Mouse (Mus musculus) layer of hippocampus, adult 11-12 months (tissue): ENCODE measurements around the gene Slco2a1.
A peak's percentile ranks its signal among the peaks of the same experiment; 100 is the strongest.

Experiments
- DNase-seq: peaks from one replicate; pipeline ENCODE4 v3.0.0; 2022; ENCODE audit warnings: low spot score

Slco2a1 gene

DNA sequence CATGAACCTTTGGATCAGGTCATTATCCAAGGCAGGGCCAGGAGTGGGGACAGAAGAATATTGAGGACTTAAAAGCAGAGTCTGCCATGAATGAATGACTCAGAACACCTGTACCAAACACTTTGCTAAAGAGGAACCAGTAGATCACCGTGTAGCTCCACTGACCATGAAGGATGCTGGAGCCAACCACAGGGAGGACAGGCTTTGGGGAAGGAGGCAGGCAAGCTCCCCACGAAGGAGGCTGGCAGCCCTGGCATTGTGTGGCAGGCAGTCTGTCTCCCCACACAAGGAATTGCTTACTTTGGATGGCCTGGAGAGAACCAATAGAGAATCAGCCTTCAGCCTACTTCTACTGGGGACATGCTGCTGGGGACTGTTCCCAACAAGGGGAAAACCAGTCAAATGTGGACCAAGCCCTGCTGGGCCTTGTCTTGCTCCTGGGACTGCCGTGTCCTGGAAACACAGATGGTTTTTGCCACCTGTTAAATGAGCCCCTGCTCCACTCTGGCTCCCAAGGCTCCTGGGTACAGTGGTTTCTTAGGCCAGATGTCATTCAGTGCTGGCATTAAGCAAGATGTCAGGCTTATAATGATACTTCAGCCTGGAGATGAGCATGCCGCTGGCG, 130.3 kb downstream of the Slco2a1 start:
- no peak for DNase-seq

DNA sequence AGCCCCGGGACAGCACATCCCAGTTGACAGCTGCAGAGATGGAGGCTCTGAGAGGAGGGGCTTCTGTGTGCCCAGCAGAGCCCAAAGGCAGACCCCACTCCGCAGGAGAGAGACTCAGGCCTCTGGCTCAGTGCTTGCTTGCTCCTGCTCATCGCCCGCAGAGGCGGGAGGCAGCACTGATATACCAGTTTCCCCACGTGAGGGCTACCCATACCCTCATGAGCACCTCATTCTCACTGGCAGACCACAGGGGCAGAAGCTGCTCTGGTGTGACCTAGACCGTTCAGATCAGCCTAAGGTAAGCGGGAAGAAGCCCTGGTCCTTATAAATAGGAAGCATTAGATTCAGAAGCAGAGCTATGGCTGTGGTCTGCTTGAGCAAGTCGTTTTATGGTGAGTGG, 131.3 kb downstream of the Slco2a1 start:
- DNase-seq: no peak

DNA sequence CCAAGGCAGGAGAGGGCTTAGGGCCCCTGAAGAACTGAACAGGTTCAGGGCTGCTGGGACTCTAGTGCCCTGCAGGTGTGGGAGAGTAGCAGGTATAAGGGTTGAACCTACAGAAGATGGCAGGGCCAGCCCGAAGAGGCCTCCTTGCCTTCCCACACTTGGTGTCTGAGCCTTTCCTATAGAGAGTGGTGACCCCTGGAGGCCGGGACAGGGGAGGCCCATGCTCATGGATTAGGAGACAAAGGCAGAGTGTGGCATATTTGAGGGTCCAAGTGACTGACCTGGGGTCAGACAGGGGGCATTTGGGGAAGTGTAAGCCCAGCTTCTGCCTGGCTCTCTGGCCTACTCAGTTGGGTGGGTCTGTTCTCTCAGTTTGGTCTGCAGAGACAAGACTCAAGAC, 131.7 kb downstream of the Slco2a1 start:
- no peak for DNase-seq

DNA sequence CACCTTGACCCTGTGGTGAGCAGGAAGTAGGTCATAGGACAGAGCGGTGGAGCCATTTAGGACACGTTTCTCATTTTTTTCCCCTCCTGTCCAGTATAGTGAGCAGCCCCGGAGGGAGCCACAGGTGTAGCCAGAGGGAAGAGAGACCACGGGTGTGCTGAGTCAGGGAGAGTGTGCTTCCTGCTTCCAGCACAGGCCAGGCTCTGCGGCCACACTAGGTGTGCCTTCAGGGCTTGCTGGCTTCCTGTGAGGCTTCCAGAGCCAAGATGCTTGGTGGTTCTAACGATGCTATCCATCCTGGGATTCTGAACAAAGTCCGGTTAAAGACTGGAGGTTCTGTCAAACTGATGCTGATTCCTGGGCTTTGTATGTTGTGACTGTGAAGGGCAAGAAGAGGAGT, 133.0 kb downstream of the Slco2a1 start:
- DNase-seq: no peak

DNA sequence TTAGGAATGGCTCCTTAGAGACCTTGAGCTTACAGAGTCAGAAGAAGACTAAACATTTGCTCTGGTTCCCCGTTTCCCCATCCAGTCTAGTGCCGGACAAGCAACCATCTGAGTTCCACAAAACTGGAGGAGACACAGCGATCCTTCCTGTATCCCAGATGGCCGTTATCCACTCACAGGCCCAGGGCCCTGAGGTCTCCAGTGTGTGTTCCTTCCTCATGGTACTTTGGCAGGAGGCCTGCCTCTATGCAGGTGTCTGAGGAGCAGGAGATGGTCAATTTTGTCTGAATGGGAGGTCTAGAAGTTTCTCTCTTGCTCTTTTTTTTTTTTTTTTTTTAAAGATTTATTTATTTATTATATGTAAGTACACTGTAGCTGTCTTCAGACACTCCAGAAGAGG, 136.2 kb downstream of the Slco2a1 start:
- DNase-seq: no peak

DNA sequence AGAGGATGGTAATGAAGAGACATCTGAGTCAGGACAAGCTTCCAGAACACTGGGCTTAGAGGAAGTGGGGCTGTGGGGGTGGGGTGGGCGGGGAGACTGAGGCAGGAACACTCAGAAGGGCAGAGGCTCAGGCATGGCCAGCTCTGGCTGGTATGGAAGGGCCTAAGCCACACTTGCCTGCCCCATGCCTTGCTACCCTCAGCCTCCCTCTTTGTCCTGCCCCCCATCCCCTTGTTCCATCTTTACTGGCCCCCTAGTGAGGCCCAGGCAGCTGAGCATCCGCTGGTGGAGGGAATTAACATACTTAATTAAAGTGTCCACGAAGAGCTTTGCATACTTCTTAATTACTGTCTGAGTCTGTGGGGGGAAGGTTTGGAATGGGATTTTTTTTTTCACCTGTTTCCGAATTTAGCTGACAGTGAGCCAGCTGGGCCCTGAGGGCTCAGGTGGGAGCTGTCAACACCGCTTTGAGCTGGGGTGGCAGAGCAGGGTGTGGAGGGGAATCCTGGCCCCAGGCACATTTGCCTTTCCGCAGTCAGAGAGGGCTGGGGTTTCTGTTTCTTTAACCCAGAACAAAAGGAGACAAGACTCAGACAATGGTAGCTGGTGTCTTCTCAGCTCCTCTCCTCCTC, 145.1 kb downstream of the Slco2a1 start:
- DNase-seq: no peak

DNA sequence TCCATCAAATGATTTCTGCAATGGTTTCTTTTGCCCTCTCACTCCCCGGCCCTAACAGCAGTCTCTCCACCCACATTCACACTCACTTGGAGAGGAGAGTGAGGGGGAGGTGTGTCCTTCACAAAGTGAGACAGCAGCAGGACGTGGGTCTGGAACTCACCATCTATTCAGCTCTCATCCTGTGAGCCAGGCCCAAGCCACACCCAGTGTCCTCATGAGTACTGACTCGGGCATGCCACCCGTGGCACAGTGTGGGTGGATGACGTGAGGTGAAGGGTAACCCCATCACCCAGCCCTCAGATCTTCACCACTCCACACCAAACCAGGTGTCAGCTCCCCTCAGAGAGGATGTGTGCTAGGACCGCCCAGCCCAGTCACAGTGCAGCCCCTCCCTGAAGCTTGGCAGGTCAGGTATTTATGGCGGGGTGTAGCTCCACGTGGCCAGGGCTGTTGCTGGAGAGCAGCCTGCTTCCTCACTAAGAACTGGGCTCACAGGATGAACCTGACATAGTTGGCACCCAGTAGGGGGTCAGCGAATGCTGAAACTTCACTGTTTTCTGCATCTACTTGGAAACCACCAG, 146.0 kb downstream of the Slco2a1 start:
- DNase-seq: peak; percentile 23

DNA sequence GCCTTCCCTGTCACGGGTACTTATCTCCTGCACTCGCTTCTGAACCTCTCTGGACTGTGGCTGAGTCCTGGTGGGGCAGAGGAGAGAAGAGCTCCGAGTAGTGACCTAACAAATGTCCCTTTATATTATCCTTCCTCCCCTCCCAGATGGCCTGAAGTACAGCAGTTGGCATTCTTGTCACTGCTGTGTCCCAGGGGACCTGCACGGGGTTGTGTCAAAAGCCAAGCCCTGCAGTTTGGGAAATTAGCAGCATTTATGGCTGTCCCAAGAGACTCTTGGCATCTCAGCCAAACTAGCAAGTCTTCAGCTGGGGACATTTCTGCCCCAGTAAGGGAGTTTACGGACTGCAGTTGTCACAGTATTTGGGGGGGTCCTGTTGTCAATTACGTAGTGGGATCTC, 151.0 kb downstream of the Slco2a1 start:
- no peak for DNase-seq

DNA sequence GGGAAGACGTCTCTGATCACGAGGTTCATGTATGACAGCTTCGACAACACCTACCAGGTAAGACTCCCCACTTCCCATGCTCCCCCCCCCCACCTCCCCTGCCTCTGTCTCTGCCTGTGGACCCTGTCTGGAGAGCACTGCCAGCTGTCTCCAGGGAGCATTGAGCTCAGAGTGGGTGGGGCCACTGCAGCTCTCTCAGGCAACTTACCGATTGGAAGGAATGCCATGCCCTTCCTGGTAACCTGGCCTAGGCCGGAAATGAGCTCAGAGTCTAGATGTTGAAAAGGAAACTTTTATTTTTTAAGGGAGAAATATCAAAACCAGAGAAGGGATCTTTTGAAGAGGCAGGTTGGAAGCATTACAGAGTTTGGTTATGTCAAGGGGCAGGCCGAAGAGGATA, 151.9 kb downstream of the Slco2a1 start:
- DNase-seq: no peak

DNA sequence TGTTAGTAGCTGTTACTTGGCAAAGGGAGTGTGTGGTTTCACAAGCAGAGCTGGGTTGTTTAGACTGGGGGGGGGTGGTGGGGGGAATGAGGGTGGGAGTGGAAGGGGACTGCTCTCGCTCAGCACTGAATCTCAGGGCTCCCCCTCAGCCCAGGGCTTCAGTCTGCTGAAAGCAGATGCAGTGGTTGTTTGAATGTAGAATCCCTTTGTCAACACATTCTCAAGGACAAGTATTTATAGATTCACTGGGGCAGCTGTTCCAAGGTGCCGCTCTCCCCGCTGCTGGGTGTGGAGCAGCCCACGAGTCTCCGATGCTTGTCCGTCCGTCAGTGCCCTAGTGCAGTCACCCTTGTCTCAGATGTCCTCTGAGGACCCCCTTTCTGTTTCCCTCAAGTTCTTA, 152.8 kb downstream of the Slco2a1 start:
- DNase-seq: no peak

DNA sequence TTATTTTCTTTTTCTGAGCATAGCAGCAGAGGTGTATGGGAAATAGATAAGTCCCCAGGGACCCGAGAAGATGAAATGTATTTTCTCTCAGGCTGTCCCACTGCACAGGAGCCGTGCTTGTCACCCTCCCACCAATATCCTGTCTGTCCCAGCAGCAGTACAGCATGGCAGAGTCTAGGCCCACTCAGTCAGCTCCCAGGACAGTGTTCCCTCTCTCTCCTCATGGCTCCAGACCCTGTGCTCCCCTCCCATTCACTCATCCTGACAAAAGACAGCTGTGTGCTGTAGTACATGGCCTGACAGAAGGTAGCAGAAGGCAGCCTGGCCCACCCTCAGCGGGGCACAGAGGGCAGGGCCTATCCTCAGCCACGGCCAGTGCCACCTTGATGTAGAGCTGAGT, 155.4 kb downstream of the Slco2a1 start:
- no peak for DNase-seq

DNA sequence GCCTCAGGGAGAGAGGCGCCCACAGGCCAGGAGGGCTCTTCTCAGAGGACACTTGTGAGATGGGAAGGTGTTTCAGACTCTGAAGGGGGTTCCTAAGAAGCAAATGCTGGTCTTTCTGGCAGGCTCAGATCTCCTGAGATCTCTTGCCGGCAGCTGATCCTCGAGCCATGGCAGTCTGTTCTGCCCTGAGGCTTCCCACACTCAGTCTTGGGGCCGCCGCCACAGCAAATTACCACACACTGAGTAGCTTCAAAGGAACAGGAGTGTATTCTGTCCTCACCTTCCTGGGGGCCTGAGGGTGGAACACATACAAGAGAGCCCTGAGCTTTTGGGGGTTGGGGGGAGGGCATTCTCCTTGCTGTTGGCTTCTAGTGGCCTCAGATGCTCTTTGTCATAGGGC, 156.8 kb downstream of the Slco2a1 start:
- no peak for DNase-seq
